Mouse (Mus musculus): ENCODE data around the gene Cd300e. TPM values are rescaled to one million over a fixed set of nuclear protein-coding genes. Genes with fewer than 3 reads are reported as not detected.

The Cd300e gene
- polyA plus RNA-seq (2015; fragmentation: Nextera tagmentation; extraction: Ambion mirVana) = 0.09 TPM in 1 of 2 replicates, not detected in the other

DNA sequence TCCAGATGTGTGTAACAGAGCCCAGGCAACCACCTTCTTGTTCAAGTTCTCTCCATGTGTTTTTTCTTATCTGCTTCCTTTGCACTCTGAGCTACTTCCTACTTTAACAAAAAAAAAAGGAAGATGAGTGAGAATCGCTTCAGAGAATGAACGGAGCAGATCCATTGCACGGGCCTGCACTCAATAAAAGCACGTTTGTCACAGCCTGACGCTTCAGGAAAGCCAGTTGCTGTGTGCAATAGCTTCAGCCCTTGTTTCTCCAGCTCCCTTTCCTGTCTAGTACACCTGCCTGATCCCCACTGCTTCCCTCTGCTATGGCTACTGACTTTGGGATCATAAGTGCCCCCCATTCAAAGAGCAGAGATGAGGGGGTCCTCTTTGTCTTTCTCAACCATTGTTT is at the start of gene Cd300e:
TSS of gene Cd300e (minus strand) at position 101 of the 400 bp plus-strand sequence.
- H3K27me3 ChIP-seq = no peaks in the 10 kb centered on the region
- ATAC-seq (replicated peaks) = no peak
- no peak within 1 kb of the TSS for H3K4me3 ChIP-seq
- no peaks in the 10 kb centered on the region for H3K36me3 ChIP-seq
- H3K9me3 ChIP-seq = no peaks in the 10 kb centered on the region
- no peak within 1 kb of the TSS for H3K27ac ChIP-seq (replicated peaks)
- no peak within 1 kb of the TSS for H3K9ac ChIP-seq (replicated peaks)
- no peak within 1 kb of the TSS for H3K4me2 ChIP-seq (replicated peaks)
- whole genome bisulfite sequencing = 39% methylated on average over 5 of the region's 5 CpGs
- H3K4me1 ChIP-seq = no peaks in the 10 kb centered on the region

GRCm38 (mm10) chr11:115110271-115110670 is 48.3 kb upstream of the Cd300e start:
- 0 out of 2 replicates have a peak, but pooled peaks cover 3% of the 10 kb centered on the region for H3K4me1 ChIP-seq
- H3K27me3 ChIP-seq = no peaks in the 10 kb centered on the region
- no peaks in the 10 kb centered on the region for H3K36me3 ChIP-seq
- WGBS = 84% methylated on average over 4 of the region's 5 CpGs
- no peak overlapping the region for H3K27ac ChIP-seq (replicated peaks)
- no peaks in the 10 kb centered on the region for H3K9me3 ChIP-seq
- no peak overlapping the region for H3K4me3 ChIP-seq
- no peak for ATAC-seq (replicated peaks)
- no peak overlapping the region for H3K9ac ChIP-seq (replicated peaks)
- H3K4me2 ChIP-seq (replicated peaks) = no peak overlapping the region

- 85% methylated on average over 8 of the region's 8 CpGs for whole genome bisulfite sequencing
Measured at GRCm38 (mm10) chr11:115108176-115108575, 46.2 kb upstream of the Cd300e start.

DNA sequence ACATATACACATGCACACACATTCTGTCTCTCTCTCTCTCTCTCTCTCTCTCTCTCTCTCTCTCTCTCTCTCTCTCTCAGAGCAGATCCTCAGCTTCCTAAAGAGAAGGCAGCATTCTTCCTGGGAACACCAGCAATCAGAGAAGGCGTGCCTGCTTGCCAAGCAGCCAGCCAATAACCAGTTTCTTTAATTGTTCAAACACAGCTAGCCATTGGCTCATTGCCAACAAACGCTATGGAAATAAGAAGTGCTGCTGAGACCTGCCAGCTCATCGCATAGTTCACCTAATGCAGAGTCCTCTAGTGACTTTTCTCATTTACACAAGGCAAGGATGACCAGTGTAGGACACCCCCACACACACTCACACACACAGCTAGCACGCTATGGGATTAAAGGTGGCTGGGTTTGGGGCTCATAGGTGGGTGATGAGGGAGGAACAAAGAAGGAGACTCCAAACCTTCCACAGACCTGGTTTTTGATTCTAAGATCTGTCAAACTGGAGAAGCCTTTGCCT is 45.5 kb upstream of the Cd300e start:
- ATAC-seq (replicated peaks) = no peak
- Histone ChIP-seq H3K36me3 (no peaks in the 10 kb centered on the region), H3K27ac (replicated peaks) (no peak overlapping the region), H3K9me3 (no peaks in the 10 kb centered on the region), H3K4me1 (0 out of 2 replicates have a peak, but pooled peaks cover 3% of the 10 kb centered on the region), H3K4me3 (no peak overlapping the region), H3K4me2 (replicated peaks) (no peak overlapping the region), H3K27me3 (no peaks in the 10 kb centered on the region), H3K9ac (replicated peaks) (no peak overlapping the region)
- 15% methylated on average over 4 of the region's 4 CpGs for WGBS

More at GRCm38 (mm10) chr11:115108176-115108575, 46.2 kb upstream of the Cd300e start:
- no peaks in the 10 kb centered on the region for H3K36me3 ChIP-seq
- H3K4me3 ChIP-seq = no peak overlapping the region
- no peak overlapping the region for H3K27ac ChIP-seq (replicated peaks)
- H3K9me3 ChIP-seq = no peaks in the 10 kb centered on the region
- no peak overlapping the region for H3K9ac ChIP-seq (replicated peaks)
- H3K4me1 ChIP-seq = 0 out of 2 replicates have a peak, but pooled peaks cover 3% of the 10 kb centered on the region
- no peaks in the 10 kb centered on the region for H3K27me3 ChIP-seq
- no peak overlapping the region for H3K4me2 ChIP-seq (replicated peaks)
- ATAC-seq (replicated peaks) = no peak

- Histone ChIP-seq H3K27me3 (no peaks in the 10 kb centered on the region), H3K36me3 (no peaks in the 10 kb centered on the region), H3K27ac (replicated peaks) (no peak overlapping the region), H3K4me1 (0 out of 2 replicates have a peak, but pooled peaks cover 3% of the 10 kb centered on the region), H3K4me2 (replicated peaks) (no peak overlapping the region), H3K9me3 (no peaks in the 10 kb centered on the region), H3K9ac (replicated peaks) (no peak overlapping the region), H3K4me3 (no peak overlapping the region)
- WGBS = 91% methylated on average over 2 of the region's 2 CpGs
- no peak for ATAC-seq (replicated peaks)
Measured at GRCm38 (mm10) chr11:115106638-115107037, 44.7 kb upstream of the Cd300e start.

DNA sequence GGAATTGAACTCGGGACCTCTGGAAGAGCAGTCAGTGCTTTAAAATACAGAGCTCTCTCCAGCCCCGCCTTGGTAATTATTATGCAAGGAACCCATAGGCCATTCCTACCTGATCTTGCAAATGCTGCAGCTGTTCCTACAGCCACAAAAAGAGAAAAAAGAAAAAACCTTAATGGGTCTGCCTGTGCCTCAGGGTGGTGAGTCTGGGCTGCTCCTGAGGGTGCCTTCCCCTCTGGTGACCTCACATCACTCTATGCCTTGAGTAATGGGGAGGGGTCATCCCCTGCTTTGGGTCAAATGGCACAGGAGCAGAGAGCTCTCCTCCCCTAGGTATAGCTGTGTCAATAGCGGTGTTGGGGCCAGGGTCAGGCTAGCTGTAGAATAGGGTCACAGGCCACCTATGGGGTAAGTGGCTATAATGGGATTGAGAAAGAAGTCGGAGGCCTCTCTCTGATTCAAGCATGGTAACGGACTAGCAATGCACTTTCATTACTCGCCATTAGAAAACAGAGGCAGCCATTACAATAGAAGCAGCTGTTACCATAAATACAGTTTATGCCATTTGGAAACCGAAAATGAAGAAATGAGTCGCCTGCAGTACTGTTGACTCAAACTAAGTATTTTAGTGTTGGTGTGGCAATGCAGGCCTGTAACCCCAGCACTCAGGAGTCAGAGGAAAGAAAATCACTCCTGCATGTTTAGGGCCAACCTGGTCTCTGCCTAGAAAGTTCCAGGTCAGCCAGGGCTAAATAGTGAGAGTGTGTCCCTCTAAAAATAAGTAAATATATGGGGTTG is 43.0 kb upstream of the Cd300e start:
- H3K4me1 ChIP-seq = 0 out of 2 replicates have a peak, but pooled peaks cover 3% of the 10 kb centered on the region
- H3K9me3 ChIP-seq = no peaks in the 10 kb centered on the region
- 71% methylated on average over 8 of the region's 8 CpGs for WGBS
- H3K27me3 ChIP-seq = no peaks in the 10 kb centered on the region
- H3K9ac ChIP-seq (replicated peaks) = no peak overlapping the region
- no peaks in the 10 kb centered on the region for H3K36me3 ChIP-seq
- H3K27ac ChIP-seq (replicated peaks) = no peak overlapping the region
- no peak overlapping the region for H3K4me2 ChIP-seq (replicated peaks)
- no peak for ATAC-seq (replicated peaks)
- H3K4me3 ChIP-seq = no peak overlapping the region

- Histone ChIP-seq H3K36me3 (no peaks in the 10 kb centered on the region), H3K27me3 (no peaks in the 10 kb centered on the region), H3K27ac (replicated peaks) (no peak overlapping the region), H3K4me1 (0 out of 2 replicates have a peak, but pooled peaks cover 3% of the 10 kb centered on the region), H3K4me3 (no peak overlapping the region), H3K9me3 (no peaks in the 10 kb centered on the region), H3K4me2 (replicated peaks) (no peak overlapping the region), H3K9ac (replicated peaks) (no peak overlapping the region)
- no peak for ATAC-seq (replicated peaks)
- 90% methylated on average over 25 of the region's 25 CpGs for WGBS
Measured at GRCm38 (mm10) chr11:115103470-115104413, 41.8 kb upstream of the Cd300e start.

- Histone ChIP-seq H3K4me2 (replicated peaks) (no peak overlapping the region), H3K27me3 (no peaks in the 10 kb centered on the region), H3K4me3 (no peak overlapping the region), H3K4me1 (no peaks in the 10 kb centered on the region), H3K9ac (replicated peaks) (no peak overlapping the region), H3K36me3 (no peaks in the 10 kb centered on the region), H3K9me3 (no peaks in the 10 kb centered on the region), H3K27ac (replicated peaks) (no peak overlapping the region)
- 93% methylated on average over 9 of the region's 9 CpGs for WGBS
- ATAC-seq (replicated peaks) = no peak
Measured at GRCm38 (mm10) chr11:115102116-115102515, 40.1 kb upstream of the Cd300e start.

- H3K9me3 ChIP-seq = no peaks in the 10 kb centered on the region
- H3K4me3 ChIP-seq = no peak overlapping the region
- H3K4me1 ChIP-seq = no peaks in the 10 kb centered on the region
- ATAC-seq (replicated peaks) = no peak
- no peak overlapping the region for H3K9ac ChIP-seq (replicated peaks)
- 80% methylated on average over 6 of the region's 6 CpGs for WGBS
- H3K27me3 ChIP-seq = no peaks in the 10 kb centered on the region
- no peaks in the 10 kb centered on the region for H3K36me3 ChIP-seq
- no peak overlapping the region for H3K27ac ChIP-seq (replicated peaks)
- no peak overlapping the region for H3K4me2 ChIP-seq (replicated peaks)
Measured at GRCm38 (mm10) chr11:115101615-115102051, 39.7 kb upstream of the Cd300e start.

DNA sequence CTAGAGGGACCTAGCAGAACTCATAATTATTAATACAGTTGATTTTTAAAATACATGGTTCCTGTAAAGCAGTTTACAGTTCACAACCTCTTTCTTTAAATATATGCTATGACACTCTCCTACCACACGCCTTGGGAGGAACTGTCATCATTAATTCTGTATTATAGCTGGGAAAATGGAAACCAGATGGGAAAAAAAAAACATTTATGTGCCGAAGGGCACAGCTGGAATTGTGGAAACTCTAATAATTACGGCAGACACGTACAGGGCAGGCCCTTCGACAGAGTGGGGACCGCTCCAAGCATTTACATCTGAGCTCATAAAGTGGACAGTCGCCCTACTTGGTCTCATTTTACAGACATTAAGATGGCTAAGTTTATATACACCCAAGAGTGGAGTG is 38.8 kb upstream of the Cd300e start:
- WGBS = 85% methylated on average over 7 of the region's 7 CpGs

GRCm38 (mm10) chr11:115100032-115100621 is 38.1 kb upstream of the Cd300e start:
- WGBS = 84% methylated on average over 5 of the region's 5 CpGs
- Histone ChIP-seq H3K9ac (replicated peaks) (no peak overlapping the region), H3K27me3 (no peaks in the 10 kb centered on the region), H3K27ac (replicated peaks) (no peak overlapping the region), H3K4me1 (no peaks in the 10 kb centered on the region), H3K9me3 (no peaks in the 10 kb centered on the region), H3K4me2 (replicated peaks) (no peak overlapping the region), H3K4me3 (no peak overlapping the region), H3K36me3 (no peaks in the 10 kb centered on the region)
- ATAC-seq (replicated peaks) = no peak

More for the DNA sequence above, 38.8 kb upstream of the Cd300e start:
- H3K9ac ChIP-seq (replicated peaks) = no peak overlapping the region
- H3K27me3 ChIP-seq = no peaks in the 10 kb centered on the region
- no peak overlapping the region for H3K4me3 ChIP-seq
- no peak for ATAC-seq (replicated peaks)
- no peak overlapping the region for H3K27ac ChIP-seq (replicated peaks)
- no peak overlapping the region for H3K4me2 ChIP-seq (replicated peaks)
- H3K9me3 ChIP-seq = no peaks in the 10 kb centered on the region
- no peaks in the 10 kb centered on the region for H3K36me3 ChIP-seq
- no peaks in the 10 kb centered on the region for H3K4me1 ChIP-seq

Data from forebrain, embryonic 15.5 days (tissue).